Mouse (Mus musculus) C2C12 (cell line): ENCODE data around the gene Cldn17. TPM values are rescaled to one million over a fixed set of nuclear protein-coding genes. Genes with fewer than 3 reads are reported as not detected.

ENCODE experiments used
- H3K27me3 ChIP-seq: one replicate; pipeline ENCODE4 v1.6.1; 2011; ENCODE audit not compliant: control insufficient read depth, insufficient read depth, insufficient read length
- H3K36me3 ChIP-seq: one replicate; pipeline ENCODE4 v1.6.1; 2011; ENCODE audit not compliant: control insufficient read depth, insufficient read depth
- H3K4me3 ChIP-seq: one replicate; pipeline ENCODE4 v1.5.1; 2011; ENCODE audit warnings: mild to moderate bottlenecking, control low read depth; ENCODE audit not compliant: poor library complexity, insufficient read depth, severe bottlenecking
- H3K79me2 ChIP-seq: one replicate; pipeline ENCODE4 v1.6.1; 2011; ENCODE audit not compliant: control insufficient read depth, insufficient read depth
- H3K79me3 ChIP-seq: one replicate; pipeline ENCODE4 v1.6.1; 2011; ENCODE audit warnings: low read depth, control low read depth
- H3ac ChIP-seq: one replicate; pipeline ENCODE3; 2011; ENCODE audit warnings: low read depth; ENCODE audit not compliant: control insufficient read depth, insufficient read length
- CEBPB ChIP-seq: IDR thresholded peaks from one replicate; pipeline ENCODE4 v1.6.1; 2011; ENCODE audit warnings: low read depth, mild to moderate bottlenecking, control low read depth, moderate library complexity
- CTCF ChIP-seq: IDR thresholded peaks from one replicate; pipeline ENCODE4 v1.5.1; 2011; ENCODE audit not compliant: control insufficient read depth, insufficient read depth, insufficient read length
- FOSL1 ChIP-seq: IDR thresholded peaks from one replicate; pipeline ENCODE4 v1.8.0; 2011; ENCODE audit warnings: mild to moderate bottlenecking, low read length; ENCODE audit not compliant: poor library complexity, insufficient read depth, severe bottlenecking
- MAX ChIP-seq: IDR thresholded peaks from one replicate; pipeline ENCODE4 v1.6.1; 2011; ENCODE audit warnings: mild to moderate bottlenecking, control low read depth
- MYOD1 ChIP-seq: IDR thresholded peaks from one replicate; pipeline ENCODE4 v1.6.1; 2011; ENCODE audit warnings: low read depth; ENCODE audit not compliant: control insufficient read depth, insufficient read length
- MYOG ChIP-seq: IDR thresholded peaks from one replicate; pipeline ENCODE4 v1.6.1; 2011; ENCODE audit not compliant: control insufficient read depth, insufficient read length; ENCODE audit errors: extremely low read depth
- USF1 ChIP-seq: IDR thresholded peaks from one replicate; pipeline ENCODE4 v1.6.1; 2011; ENCODE audit warnings: low read depth, mild to moderate bottlenecking, control low read depth, moderate library complexity
- long read RNA-seq, 2 experiments: library from polyadenylated mRNA; unstranded; transcript quantifications; one replicate each; pipeline ENCODE4 v2.0.0; 2019 to 2020
- polyA plus RNA-seq: library from polyadenylated mRNA; unstranded; fragments of >200 nt; fragmentation: generic; extraction: Trizol; gene quantifications from one replicate; pipeline ENCODE4 v1.2.1, GENCODE M21; 2012; ENCODE audit warnings: missing spikeins

Gene Cldn17
- polyA plus RNA-seq: not detected
- long read RNA-seq, experiment 1: 0 reads
- long read RNA-seq, experiment 2: 0 reads

GRCm38 (mm10) chr16:88506878-88507277 is at the start of gene Cldn17:
TSS of gene Cldn17 (minus strand) at chr16:88506978.
- H3K79me2 ChIP-seq: no peaks in the 10 kb centered on the region
- no peaks in the 10 kb centered on the region for H3K79me3 ChIP-seq

GRCm38 (mm10) chr16:88542488-88542887 is 35.7 kb upstream of the Cldn17 start:
- TF ChIP-seq USF1 (no peak), CEBPB (no peak), FOSL1 (no peak), CTCF (no peak), MYOG (no peak), MYOD1 (no peak), MAX (no peak)
- H3K27me3 ChIP-seq: no peaks in the 10 kb centered on the region
- no peak overlapping the region for H3ac ChIP-seq
- H3K79me3 ChIP-seq: no peaks in the 10 kb centered on the region
- H3K36me3 ChIP-seq: no peaks in the 10 kb centered on the region
- H3K79me2 ChIP-seq: no peaks in the 10 kb centered on the region
- no peak overlapping the region for H3K4me3 ChIP-seq

More at GRCm38 (mm10) chr16:88506878-88507277, at the start of gene Cldn17:
- Histone ChIP-seq H3ac (no peak within 1 kb of the TSS), H3K4me3 (no peak within 1 kb of the TSS), H3K27me3 (no peaks in the 10 kb centered on the region), H3K36me3 (no peaks in the 10 kb centered on the region)
- TF ChIP-seq USF1: no peak
- no peak for TF ChIP-seq CEBPB
- TF ChIP-seq FOSL1: no peak
- TF ChIP-seq MYOD1: no peak
- TF ChIP-seq MAX: no peak
- no peak for TF ChIP-seq MYOG
- no peak for TF ChIP-seq CTCF

- Histone ChIP-seq H3K36me3 (no peaks in the 10 kb centered on the region), H3K27me3 (no peaks in the 10 kb centered on the region), H3K4me3 (no peak overlapping the region), H3K79me2 (no peaks in the 10 kb centered on the region), H3ac (no peak overlapping the region), H3K79me3 (no peaks in the 10 kb centered on the region)
- TF ChIP-seq USF1 (no peak), MAX (no peak), FOSL1 (no peak), MYOG (no peak), MYOD1 (no peak), CTCF (no peak), CEBPB (no peak)
Measured at GRCm38 (mm10) chr16:88539841-88540487, 33.2 kb upstream of the Cldn17 start.

- Histone ChIP-seq H3K27me3 (no peaks in the 10 kb centered on the region), H3K4me3 (no peak overlapping the region), H3ac (no peak overlapping the region), H3K36me3 (no peaks in the 10 kb centered on the region), H3K79me2 (no peaks in the 10 kb centered on the region), H3K79me3 (no peaks in the 10 kb centered on the region)
- TF ChIP-seq CEBPB (no peak), FOSL1 (no peak)
Measured at GRCm38 (mm10) chr16:88511348-88511747, 4.6 kb upstream of the Cldn17 start.

- no peaks in the 10 kb centered on the region for H3K79me3 ChIP-seq
- no peak overlapping the region for H3ac ChIP-seq
- no peaks in the 10 kb centered on the region for H3K27me3 ChIP-seq
- TF ChIP-seq USF1: no peak
- no peak for TF ChIP-seq MYOG
- no peak for TF ChIP-seq FOSL1
- TF ChIP-seq CTCF: no peak
- no peak for TF ChIP-seq MYOD1
- TF ChIP-seq CEBPB: no peak
- TF ChIP-seq MAX: no peak
- no peak overlapping the region for H3K4me3 ChIP-seq
- H3K36me3 ChIP-seq: no peaks in the 10 kb centered on the region
- no peaks in the 10 kb centered on the region for H3K79me2 ChIP-seq
Measured at GRCm38 (mm10) chr16:88508150-88508549, 1.4 kb upstream of the Cldn17 start.

- Histone ChIP-seq H3K79me2 (no peaks in the 10 kb centered on the region), H3K79me3 (no peaks in the 10 kb centered on the region), H3K27me3 (no peaks in the 10 kb centered on the region), H3ac (no peak overlapping the region), H3K36me3 (no peaks in the 10 kb centered on the region), H3K4me3 (no peak overlapping the region)
- TF ChIP-seq MYOD1 (no peak), FOSL1 (no peak), CEBPB (no peak), MAX (no peak), CTCF (no peak), USF1 (no peak), MYOG (no peak)
Measured at GRCm38 (mm10) chr16:88506338-88506737, 440 bp downstream of the Cldn17 start.
